Mouse (Mus musculus) cerebellum, postnatal 14 days (tissue): ENCODE measurements around the gene Fads2.

ENCODE experiments used
- DNase-seq, 2 experiments: peaks; one replicate each; pipeline ENCODE4 v3.0.0; 2021; ENCODE audit warnings: mixed read lengths in 2 of 2

The Fads2 gene

GRCm38 (mm10) chr19:10041388-10042148 is 60.0 kb downstream of the Fads2 start, which contains the start of gene Fads3:
Fads3 (plus strand) TSS chr19:10041569.
- peak; percentile 81 to 85 for DNase-seq

GRCm38 (mm10) chr19:10040866-10041387 is 60.6 kb downstream of the Fads2 start:
- peak; percentile 77 to 79 for DNase-seq

GRCm38 (mm10) chr19:10039615-10040014 is 61.9 kb downstream of the Fads2 start:
- peak; percentile 51 to 64 for DNase-seq

GRCm38 (mm10) chr19:10038910-10039309 is 62.6 kb downstream of the Fads2 start:
- DNase-seq, result peak; percentile 53 to 58

GRCm38 (mm10) chr19:10038364-10038763 is 63.2 kb downstream of the Fads2 start:
- DNase-seq, result no peak

- no peak for DNase-seq
Measured at GRCm38 (mm10) chr19:10037534-10037933, 64.0 kb downstream of the Fads2 start.

GRCm38 (mm10) chr19:10034785-10035447 is 66.6 kb downstream of the Fads2 start:
- DNase-seq, result peak; percentile 87 to 94

- DNase-seq, result no peak
Measured at GRCm38 (mm10) chr19:10034356-10034755, 67.2 kb downstream of the Fads2 start.

- DNase-seq, result peak; percentile 71 to 77
Measured at GRCm38 (mm10) chr19:10033211-10033973, 68.2 kb downstream of the Fads2 start.

GRCm38 (mm10) chr19:10029746-10030145 is 71.8 kb downstream of the Fads2 start:
- no peak for DNase-seq

- DNase-seq, result peak; percentile 73 to 75
Measured at GRCm38 (mm10) chr19:10025169-10025875, 76.2 kb downstream of the Fads2 start.

GRCm38 (mm10) chr19:10023304-10023758 is 78.2 kb downstream of the Fads2 start:
- DNase-seq, result no peak

GRCm38 (mm10) chr19:10022414-10023303 is 78.9 kb downstream of the Fads2 start:
- peak; percentile 48 to 56 for DNase-seq

GRCm38 (mm10) chr19:10021981-10022380 is 79.6 kb downstream of the Fads2 start:
- DNase-seq, result no peak

- DNase-seq, result no peak
Measured at GRCm38 (mm10) chr19:10019214-10019760, 82.3 kb downstream of the Fads2 start.

- no peak for DNase-seq
Measured at GRCm38 (mm10) chr19:10018527-10018818, 83.1 kb downstream of the Fads2 start.

GRCm38 (mm10) chr19:10017637-10018526 is 83.7 kb downstream of the Fads2 start:
- DNase-seq, result peak; percentile 77 to 81

- DNase-seq, result no peak
Measured at GRCm38 (mm10) chr19:10016151-10016550, 85.4 kb downstream of the Fads2 start.

GRCm38 (mm10) chr19:10015442-10015841 is 86.1 kb downstream of the Fads2 start:
- no peak for DNase-seq

GRCm38 (mm10) chr19:10014824-10015223 is 86.7 kb downstream of the Fads2 start:
- no peak for DNase-seq
